Mouse (Mus musculus) hindbrain, embryonic 10.5 days (tissue): ENCODE data around the gene Cdk16. TPM values are rescaled to one million over a fixed set of nuclear protein-coding genes. Genes with fewer than 3 reads are reported as not detected.
A peak's percentile ranks its signal among the peaks of the same experiment; 100 is the strongest.
"Not testable (repeated sequence)": the region's sequence is repeated elsewhere in the genome, so short reads cannot be mapped to it uniquely, and the experiment has no call there.

Experiments
- DNase-seq: peaks from one replicate; pipeline ENCODE4 v3.0.0-alpha.2; 2017; ENCODE audit warnings: low spot score
- H3K27ac ChIP-seq: fragments of 300-500 bp; sonication (generic); 2 replicates; pipeline ENCODE4 v1.5.1; 2016; ENCODE audit warnings: mild to moderate bottlenecking, moderate library complexity
- H3K27me3 ChIP-seq: fragments of 300-500 bp; sonication (generic); 2 replicates; pipeline ENCODE4 v1.6.1; 2016; ENCODE audit warnings: mild to moderate bottlenecking; ENCODE audit not compliant: poor library complexity, insufficient read depth, severe bottlenecking
- H3K36me3 ChIP-seq: fragments of 300-500 bp; sonication (generic); 2 replicates; pipeline ENCODE4 v1.6.1; 2016; ENCODE audit warnings: mild to moderate bottlenecking, moderate library complexity
- H3K4me1 ChIP-seq: fragments of 300-500 bp; sonication (generic); replicated peaks from 2 replicates; pipeline ENCODE4 v1.6.1; 2016; ENCODE audit warnings: mild to moderate bottlenecking
- H3K4me3 ChIP-seq: fragments of 300-500 bp; sonication (generic); 2 replicates; pipeline ENCODE4 v1.5.1; 2016; ENCODE audit warnings: mild to moderate bottlenecking, moderate library complexity
- H3K9me3 ChIP-seq: fragments of 300-500 bp; sonication (generic); 2 replicates; pipeline ENCODE4 v1.6.1; 2016; ENCODE audit warnings: mild to moderate bottlenecking, moderate library complexity
- WGBS: fragments of 180-500 bp; shearing (Covaris S2); methylation state at CpG from one replicate; pipeline ENCODE4 v1.1.7; 2016; 5-methylcytosine and 5-hydroxymethylcytosine counted together
- polyA plus RNA-seq: library from polyadenylated mRNA; unstranded; fragments of >200 nt; fragmentation: Nextera tagmentation; extraction: Ambion mirVana; gene quantifications from 2 replicates; pipeline ENCODE4 v1.2.1, GENCODE M21; 2016

Gene Cdk16
- polyA plus RNA-seq, 1 experiment from 2014 or later = 144 TPM

GRCm38 (mm10) chrX:20692616-20693015, 4.9 kb downstream of the Cdk16 start:
- H3K4me3 ChIP-seq = no peak overlapping the region
- H3K27me3 ChIP-seq = no peaks in the 10 kb centered on the region
- H3K9me3 ChIP-seq = 0 out of 2 replicates have a peak, but pooled peaks cover 5% of the 10 kb centered on the region
- peaks cover 63% of the 10 kb centered on the region for H3K36me3 ChIP-seq
- H3K27ac ChIP-seq = no peak overlapping the region
- peaks cover 8% of the 10 kb centered on the region for H3K4me1 ChIP-seq
- DNase-seq = no peak
- 91% methylated on average over 1 of the region's 1 CpGs for WGBS

GRCm38 (mm10) chrX:20695842-20696241, 8.1 kb downstream of the Cdk16 start:
- 0 out of 2 replicates have a peak, but pooled peaks cover 2% of the 10 kb centered on the region for H3K9me3 ChIP-seq
- no peak overlapping the region for H3K27ac ChIP-seq
- H3K36me3 ChIP-seq = peaks cover 83% of the 10 kb centered on the region
- H3K4me3 ChIP-seq = no peak overlapping the region
- H3K4me1 ChIP-seq = no peaks in the 10 kb centered on the region
- WGBS = 88% methylated on average over 4 of the region's 4 CpGs
- no peaks in the 10 kb centered on the region for H3K27me3 ChIP-seq
- DNase-seq = no peak

- H3K4me3 ChIP-seq = peak within 1 kb of the TSS; percentile 68
- no peaks in the 10 kb centered on the region for H3K27me3 ChIP-seq
- peak within 1 kb of the TSS; percentile 90 for H3K27ac ChIP-seq
- no peaks in the 10 kb centered on the region for H3K4me1 ChIP-seq
- 0 out of 2 replicates have a peak, but pooled peaks cover 2% of the 10 kb centered on the region for H3K9me3 ChIP-seq
- WGBS = 21% methylated on average over 32 of the region's 32 CpGs
- DNase-seq = peak; percentile 74
- peaks cover 15% of the 10 kb centered on the region for H3K36me3 ChIP-seq
These were observed 16.1 kb downstream of the Cdk16 start, which contains the start of gene Usp11 for GRCm38 (mm10) chrX:20703741-20704290. TSS of gene Usp11 (plus strand) at chrX:20703906.

GRCm38 (mm10) chrX:20704295-20705082, 16.7 kb downstream of the Cdk16 start:
- H3K9me3 ChIP-seq = 0 out of 2 replicates have a peak, but pooled peaks cover 2% of the 10 kb centered on the region
- H3K36me3 ChIP-seq = peaks cover 11% of the 10 kb centered on the region
- no peaks in the 10 kb centered on the region for H3K4me1 ChIP-seq
- H3K27me3 ChIP-seq = no peaks in the 10 kb centered on the region
- H3K4me3 ChIP-seq = peak overlapping the region; percentile 68
- 14% methylated on average over 32 of the region's 32 CpGs for WGBS
- peak overlapping the region; percentile 90 for H3K27ac ChIP-seq
- DNase-seq = peak; percentile 81

- DNase-seq = no peak
- H3K36me3 ChIP-seq = peaks cover 8% of the 10 kb centered on the region; the same call in 1 of the 2 replicates
- H3K27ac ChIP-seq = peak overlapping the region; percentile 90
These were observed 17.3 kb downstream of the Cdk16 start for GRCm38 (mm10) chrX:20705083-20705402.

GRCm38 (mm10) chrX:20728681-20729080, 40.9 kb downstream of the Cdk16 start:
- no peaks in the 10 kb centered on the region for H3K27me3 ChIP-seq
- H3K4me1 ChIP-seq = no peaks in the 10 kb centered on the region
- WGBS = 79% methylated on average over 5 of the region's 5 CpGs
- no peak overlapping the region for H3K4me3 ChIP-seq
- no peak overlapping the region for H3K27ac ChIP-seq
- no peaks in the 10 kb centered on the region for H3K9me3 ChIP-seq
- DNase-seq = no peak
- H3K36me3 ChIP-seq = no peaks in the 10 kb centered on the region

More at GRCm38 (mm10) chrX:20705083-20705402, 17.3 kb downstream of the Cdk16 start:
- 35% methylated on average over 3 of the region's 3 CpGs for WGBS
- Histone ChIP-seq H3K9me3 (0 out of 2 replicates have a peak, but pooled peaks cover 2% of the 10 kb centered on the region), H3K4me1 (no peaks in the 10 kb centered on the region), H3K4me3 (peak overlapping the region; percentile 68), H3K27me3 (no peaks in the 10 kb centered on the region)

GRCm38 (mm10) chrX:20730048-20730447, 42.3 kb downstream of the Cdk16 start:
- not testable (repeated sequence) for H3K4me3 ChIP-seq, H3K36me3 ChIP-seq, H3K9me3 ChIP-seq, H3K27me3 ChIP-seq, H3K27ac ChIP-seq, H3K4me1 ChIP-seq, DNase-seq
- 44% methylated on average over 10 of the region's 10 CpGs for WGBS

GRCm38 (mm10) chrX:20736479-20736878, 48.7 kb downstream of the Cdk16 start:
- no peaks in the 10 kb centered on the region for H3K27me3 ChIP-seq
- no peaks in the 10 kb centered on the region for H3K9me3 ChIP-seq
- H3K4me1 ChIP-seq = no peaks in the 10 kb centered on the region
- no peak overlapping the region for H3K27ac ChIP-seq
- no peak for DNase-seq
- no peaks in the 10 kb centered on the region for H3K36me3 ChIP-seq
- WGBS = 93% methylated on average over 4 of the region's 4 CpGs
- H3K4me3 ChIP-seq = no peak overlapping the region

GRCm38 (mm10) chrX:20748829-20749228, 61.1 kb downstream of the Cdk16 start:
- no peaks in the 10 kb centered on the region for H3K9me3 ChIP-seq
- H3K4me1 ChIP-seq = no peaks in the 10 kb centered on the region
- no peak overlapping the region for H3K4me3 ChIP-seq
- no peaks in the 10 kb centered on the region for H3K36me3 ChIP-seq
- no peak overlapping the region for H3K27ac ChIP-seq
- WGBS = 92% methylated on average over 2 of the region's 2 CpGs
- H3K27me3 ChIP-seq = no peaks in the 10 kb centered on the region
- no peak for DNase-seq

Other genes with a start within 250 kb of the Cdk16 start
- gene Rgn, start 138.2 kb upstream of the Cdk16 start, polyA plus RNA-seq = 0.09 TPM in 1 of 2 replicates, not detected in the other
- gene Rbm10, start 70.5 kb upstream of the Cdk16 start, polyA plus RNA-seq = 89.3 and 103 TPM in 2 replicates
- 186 and 210 TPM in 2 replicates for gene Ndufb11, start 70.3 kb upstream of the Cdk16 start, polyA plus RNA-seq
- 261 and 307 TPM in 2 replicates for gene Uba1, start 29.6 kb upstream of the Cdk16 start, polyA plus RNA-seq
- 68.4 and 76.7 TPM in 2 replicates for gene Usp11, start 16.0 kb downstream of the Cdk16 start, polyA plus RNA-seq
- 103 and 115 TPM in 2 replicates for gene Araf, start 109.9 kb downstream of the Cdk16 start, polyA plus RNA-seq
- gene Timp1, start 182.2 kb downstream of the Cdk16 start, polyA plus RNA-seq = 10.3 and 10.6 TPM in 2 replicates
- gene Syn1, start 233.1 kb downstream of the Cdk16 start, polyA plus RNA-seq = 5.1 and 11.8 TPM in 2 replicates
- gene Cfp, start 243.6 kb downstream of the Cdk16 start, polyA plus RNA-seq = 2.8 and 3.2 TPM in 2 replicates